Mouse (Mus musculus): ENCODE results near the gene Coro1b. TPM values are rescaled to one million over a fixed set of nuclear protein-coding genes. Genes with fewer than 3 reads are reported as not detected.
A peak's percentile ranks its signal among the peaks of the same experiment; 100 is the strongest.

The Coro1b gene
- polyA plus RNA-seq, 1 experiment from 2014 or later = 109 TPM

- no peaks in the 10 kb centered on the region; the same call in 1 of the 2 replicates for H3K9me3 ChIP-seq (replicated peaks; ENCODE audit: control insufficient read depth, low read length)
- no peak for ATAC-seq (replicated peaks; ENCODE audit: insufficient number of reproducible peaks, low FRiP score, low TSS enrichment)
- no peak overlapping the region for H3K9ac ChIP-seq (ENCODE audit: low read depth, low read length)
- H3K4me2 ChIP-seq = no peak overlapping the region
- H3K4me3 ChIP-seq (ENCODE audit: low read depth, low read length) = no peak overlapping the region
- H3K27me3 ChIP-seq (ENCODE audit: control insufficient read depth, insufficient read depth, low read length) = no peaks in the 10 kb centered on the region
- no peaks in the 10 kb centered on the region for H3K36me3 ChIP-seq (ENCODE audit: control insufficient read depth, insufficient read depth, low read length)
- H3K4me1 ChIP-seq (ENCODE audit: control insufficient read depth, insufficient read depth, low read length) = no peaks in the 10 kb centered on the region
- H3K27ac ChIP-seq (ENCODE audit: low read depth, low read length) = no peak overlapping the region
- 83% methylated on average over 18 of the region's 18 CpGs for WGBS (ENCODE audit: insufficient replicate concordance)
These were observed 5.8 kb upstream of the Coro1b start for GRCm38 (mm10) chr19:4142416-4143173.

DNA sequence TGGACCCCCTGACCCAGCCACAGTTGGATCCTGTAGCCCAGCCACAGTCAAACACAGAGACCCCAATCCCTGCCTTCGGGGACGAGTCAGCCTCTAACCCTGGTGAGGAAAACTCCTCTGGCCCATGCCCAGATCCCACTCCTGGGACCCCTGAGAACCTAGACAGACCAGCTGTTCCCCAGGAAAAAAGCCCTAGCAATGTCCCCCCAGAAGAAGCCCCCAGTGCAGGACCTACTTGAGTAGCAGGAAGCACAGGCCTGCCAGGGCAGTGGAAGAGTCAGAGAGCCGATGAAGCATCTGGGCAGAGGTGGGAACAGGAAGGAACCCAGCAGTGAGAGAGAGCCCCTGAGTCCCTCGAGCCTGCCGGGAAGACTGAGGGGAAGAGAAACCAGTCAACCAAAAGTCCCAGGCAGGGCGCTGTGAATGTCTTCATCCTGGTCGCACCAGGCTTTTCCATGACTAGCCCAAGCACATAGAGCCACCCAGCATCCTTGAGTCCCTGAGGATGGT is 4.6 kb upstream of the Coro1b start, which contains the start of gene Cabp4:
TSS of gene Cabp4 (minus strand) at position 275 of the 510 bp plus-strand sequence.
- Histone ChIP-seq H3K9ac (ENCODE audit: low read depth, low read length) (no peak within 1 kb of the TSS), H3K27me3 (ENCODE audit: control insufficient read depth, insufficient read depth, low read length) (no peaks in the 10 kb centered on the region), H3K4me3 (ENCODE audit: low read depth, low read length) (no peak within 1 kb of the TSS), H3K4me1 (ENCODE audit: control insufficient read depth, insufficient read depth, low read length) (peaks cover under 1% of the 10 kb centered on the region; the same call in 1 of the 2 replicates), H3K27ac (ENCODE audit: low read depth, low read length) (no peak within 1 kb of the TSS), H3K36me3 (ENCODE audit: control insufficient read depth, insufficient read depth, low read length) (no peaks in the 10 kb centered on the region), H3K4me2 (no peak within 1 kb of the TSS), H3K9me3 (replicated peaks; ENCODE audit: control insufficient read depth, low read length) (no peaks in the 10 kb centered on the region; the same call in 1 of the 2 replicates)
- ATAC-seq (replicated peaks; ENCODE audit: insufficient number of reproducible peaks, low FRiP score, low TSS enrichment) = no peak
- WGBS (ENCODE audit: insufficient replicate concordance) = 64% methylated on average over 7 of the region's 7 CpGs

GRCm38 (mm10) chr19:4144550-4145498 is 3.6 kb upstream of the Coro1b start:
- Histone ChIP-seq H3K9me3 (replicated peaks; ENCODE audit: control insufficient read depth, low read length) (no peaks in the 10 kb centered on the region; the same call in 1 of the 2 replicates), H3K4me2 (no peak overlapping the region), H3K4me3 (ENCODE audit: low read depth, low read length) (no peak overlapping the region), H3K27me3 (ENCODE audit: control insufficient read depth, insufficient read depth, low read length) (no peaks in the 10 kb centered on the region), H3K9ac (ENCODE audit: low read depth, low read length) (no peak overlapping the region), H3K4me1 (ENCODE audit: control insufficient read depth, insufficient read depth, low read length) (peaks cover 7% of the 10 kb centered on the region), H3K36me3 (ENCODE audit: control insufficient read depth, insufficient read depth, low read length) (no peaks in the 10 kb centered on the region), H3K27ac (ENCODE audit: low read depth, low read length) (no peak overlapping the region)
- no peak for ATAC-seq (replicated peaks; ENCODE audit: insufficient number of reproducible peaks, low FRiP score, low TSS enrichment)
- WGBS (ENCODE audit: insufficient replicate concordance) = 72% methylated on average over 16 of the region's 16 CpGs

DNA sequence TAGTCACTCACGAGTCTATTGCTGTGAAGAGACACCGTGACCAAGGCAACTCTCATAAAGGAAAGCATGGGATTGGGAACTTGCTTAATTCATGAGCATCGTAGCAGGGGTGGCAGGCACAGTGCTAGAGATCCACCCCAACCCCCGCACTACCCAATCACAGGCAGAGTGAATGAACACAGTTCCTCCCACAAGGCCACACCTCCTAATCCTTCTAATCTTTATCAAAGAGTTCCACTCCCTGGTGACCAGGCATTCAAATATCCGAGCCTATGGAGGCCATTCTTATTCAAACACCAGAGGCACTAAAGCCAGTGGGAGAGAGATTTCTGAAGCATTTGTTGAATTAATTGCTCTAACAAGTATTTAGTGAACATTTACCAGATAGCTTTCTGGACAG is 2.5 kb upstream of the Coro1b start:
- no peaks in the 10 kb centered on the region; the same call in 1 of the 2 replicates for H3K9me3 ChIP-seq (replicated peaks; ENCODE audit: control insufficient read depth, low read length)
- H3K27ac ChIP-seq (ENCODE audit: low read depth, low read length) = no peak overlapping the region
- no peaks in the 10 kb centered on the region for H3K27me3 ChIP-seq (ENCODE audit: control insufficient read depth, insufficient read depth, low read length)
- ATAC-seq (replicated peaks; ENCODE audit: insufficient number of reproducible peaks, low FRiP score, low TSS enrichment) = no peak
- 83% methylated on average over 5 of the region's 5 CpGs for WGBS (ENCODE audit: insufficient replicate concordance)
- H3K4me2 ChIP-seq = no peak overlapping the region
- H3K4me3 ChIP-seq (ENCODE audit: low read depth, low read length) = no peak overlapping the region
- peaks cover 7% of the 10 kb centered on the region for H3K4me1 ChIP-seq (ENCODE audit: control insufficient read depth, insufficient read depth, low read length)
- no peak overlapping the region for H3K9ac ChIP-seq (ENCODE audit: low read depth, low read length)
- 0 out of 2 replicates have a peak, but pooled peaks cover 4% of the 10 kb centered on the region for H3K36me3 ChIP-seq (ENCODE audit: control insufficient read depth, insufficient read depth, low read length)

DNA sequence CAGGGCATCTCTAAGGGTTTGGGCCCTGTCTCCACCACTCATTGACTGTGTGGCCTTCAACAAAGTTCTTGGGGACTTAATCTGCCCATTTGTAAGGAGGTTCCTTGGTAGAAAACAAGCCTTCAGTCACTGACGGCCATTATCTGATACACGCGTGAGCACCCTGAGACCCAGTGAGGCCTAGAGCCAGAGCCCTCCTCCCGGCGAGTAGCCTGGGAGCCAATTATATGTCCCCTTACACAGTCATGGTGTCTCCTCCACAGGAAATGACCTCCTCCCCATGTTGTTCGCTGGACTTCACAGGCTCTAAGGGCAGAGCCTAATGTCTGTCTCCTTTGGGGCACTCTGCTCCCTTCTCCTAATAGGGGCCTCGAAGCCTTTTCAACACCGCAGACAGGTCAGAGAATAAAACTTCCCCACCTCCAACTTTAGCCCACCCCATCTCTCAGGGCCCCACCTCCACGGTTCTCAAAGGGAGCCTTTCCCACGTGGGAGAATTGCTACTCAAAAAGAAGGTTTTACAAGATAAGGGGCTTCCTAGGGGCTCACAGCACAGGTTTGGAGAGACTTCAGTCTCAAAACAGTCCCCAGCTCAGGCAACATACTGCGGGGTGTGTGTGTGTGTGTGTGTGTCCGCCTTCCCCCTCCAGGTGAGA is 1.9 kb upstream of the Coro1b start:
- Histone ChIP-seq H3K27ac (ENCODE audit: low read depth, low read length) (no peak overlapping the region), H3K4me1 (ENCODE audit: control insufficient read depth, insufficient read depth, low read length) (peaks cover 7% of the 10 kb centered on the region), H3K36me3 (ENCODE audit: control insufficient read depth, insufficient read depth, low read length) (0 out of 2 replicates have a peak, but pooled peaks cover 8% of the 10 kb centered on the region), H3K4me2 (no peak overlapping the region), H3K9ac (ENCODE audit: low read depth, low read length) (no peak overlapping the region), H3K4me3 (ENCODE audit: low read depth, low read length) (no peak overlapping the region), H3K27me3 (ENCODE audit: control insufficient read depth, insufficient read depth, low read length) (no peaks in the 10 kb centered on the region), H3K9me3 (replicated peaks; ENCODE audit: control insufficient read depth, low read length) (no peaks in the 10 kb centered on the region; the same call in 1 of the 2 replicates)
- 59% methylated on average over 12 of the region's 12 CpGs for WGBS (ENCODE audit: insufficient replicate concordance)
- no peak for ATAC-seq (replicated peaks; ENCODE audit: insufficient number of reproducible peaks, low FRiP score, low TSS enrichment)

DNA sequence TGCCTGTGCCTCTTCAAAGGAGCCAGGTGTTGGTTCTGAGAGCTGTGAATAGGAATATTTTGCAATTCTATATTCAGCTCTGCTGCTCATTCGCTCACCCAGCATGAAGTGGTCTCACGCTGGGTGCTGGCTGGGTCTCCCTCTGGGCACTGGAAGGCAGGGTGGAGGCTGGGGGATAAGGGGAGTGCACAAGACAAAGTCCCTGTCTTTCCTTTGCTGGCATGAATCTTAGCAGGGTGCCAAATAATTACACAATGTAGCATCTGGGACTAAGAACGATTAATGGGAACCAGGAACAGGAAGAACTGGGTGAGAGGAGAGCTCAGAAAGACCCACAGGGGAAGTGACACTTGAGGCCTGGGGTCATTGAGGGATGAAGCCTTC is 1.4 kb upstream of the Coro1b start:
- 51% methylated on average over 3 of the region's 3 CpGs for WGBS (ENCODE audit: insufficient replicate concordance)
- Histone ChIP-seq H3K27me3 (ENCODE audit: control insufficient read depth, insufficient read depth, low read length) (no peaks in the 10 kb centered on the region), H3K27ac (ENCODE audit: low read depth, low read length) (no peak overlapping the region), H3K9me3 (replicated peaks; ENCODE audit: control insufficient read depth, low read length) (no peaks in the 10 kb centered on the region; the same call in 1 of the 2 replicates), H3K36me3 (ENCODE audit: control insufficient read depth, insufficient read depth, low read length) (0 out of 2 replicates have a peak, but pooled peaks cover 8% of the 10 kb centered on the region), H3K4me2 (no peak overlapping the region), H3K4me3 (ENCODE audit: low read depth, low read length) (no peak overlapping the region), H3K9ac (ENCODE audit: low read depth, low read length) (no peak overlapping the region), H3K4me1 (ENCODE audit: control insufficient read depth, insufficient read depth, low read length) (peaks cover 7% of the 10 kb centered on the region)
- ATAC-seq (replicated peaks; ENCODE audit: insufficient number of reproducible peaks, low FRiP score, low TSS enrichment) = no peak

GRCm38 (mm10) chr19:4147782-4148490 is 483 bp upstream of the Coro1b start:
- Histone ChIP-seq H3K9ac (ENCODE audit: low read depth, low read length) (peak overlapping the region; percentile 94), H3K4me1 (ENCODE audit: control insufficient read depth, insufficient read depth, low read length) (peaks cover 7% of the 10 kb centered on the region), H3K9me3 (replicated peaks; ENCODE audit: control insufficient read depth, low read length) (no peaks in the 10 kb centered on the region; the same call in 1 of the 2 replicates), H3K27me3 (ENCODE audit: control insufficient read depth, insufficient read depth, low read length) (no peaks in the 10 kb centered on the region), H3K27ac (ENCODE audit: low read depth, low read length) (no peak overlapping the region), H3K4me2 (peak overlapping the region; percentile 91), H3K36me3 (ENCODE audit: control insufficient read depth, insufficient read depth, low read length) (peaks cover 12% of the 10 kb centered on the region; the same call in 1 of the 2 replicates), H3K4me3 (ENCODE audit: low read depth, low read length) (peak overlapping the region; percentile 97)
- WGBS (ENCODE audit: insufficient replicate concordance) = 36% methylated on average over 9 of the region's 9 CpGs
- ATAC-seq (replicated peaks; ENCODE audit: insufficient number of reproducible peaks, low FRiP score, low TSS enrichment) = no peak
